Mouse (Mus musculus) MEL (cell line): ENCODE results near the gene Trpm8. TPM values are rescaled to one million over a fixed set of nuclear protein-coding genes. Genes with fewer than 3 reads are reported as not detected.

Source experiments
- DNase-seq: peaks from one replicate; pipeline ENCODE4 v3.0.0; 2011; ENCODE audit warnings: low read depth, low spot score
- H3K27ac ChIP-seq: 2 replicates; pipeline ENCODE4 v1.5.1; 2012; ENCODE audit warnings: low read depth, mild to moderate bottlenecking, control low read depth, low read length, moderate library complexity; ENCODE audit not compliant: control insufficient read depth
- H3K27me3 ChIP-seq, 2 experiments: fragments of 150-350 bp in 1 of 2; sonication (generic) in 1 of 2; 2 replicates each; pipeline ENCODE4 v1.6.1; 2012; ENCODE audit warnings: low read length in 2 of 2, mild to moderate bottlenecking in 2 of 2, improper control_type of control experiment in 1 of 2, moderate library complexity in 1 of 2; ENCODE audit not compliant: insufficient read depth in 2 of 2, control insufficient read depth in 1 of 2
- H3K36me3 ChIP-seq, 2 experiments: 2 replicates each; pipeline ENCODE4 v1.6.1; 2012 to 2014; ENCODE audit warnings: low read length in 2 of 2, improper control_type of control experiment in 1 of 2, inconsistent platforms in 1 of 2, mild to moderate bottlenecking in 1 of 2; ENCODE audit not compliant: insufficient read depth in 2 of 2, control insufficient read depth in 1 of 2
- H3K4me1 ChIP-seq, 2 experiments: fragments of 150-350 bp in 1 of 2; sonication (generic) in 1 of 2; 2 replicates each; pipeline ENCODE4 v1.6.1; 2012; ENCODE audit warnings: low read length in 2 of 2, improper control_type of control experiment in 1 of 2, mild to moderate bottlenecking in 1 of 2; ENCODE audit not compliant: insufficient read depth in 2 of 2, control insufficient read depth in 1 of 2
- H3K4me3 ChIP-seq, 2 experiments: fragments of 150-350 bp in 1 of 2; sonication (generic) in 1 of 2; 2 replicates each; pipeline ENCODE4 v1.5.1; 2012; ENCODE audit warnings: low read depth in 2 of 2, low read length in 2 of 2, mild to moderate bottlenecking in 2 of 2, moderate library complexity in 2 of 2, control low read depth in 1 of 2, improper control_type of control experiment in 1 of 2; ENCODE audit not compliant: control insufficient read depth in 1 of 2, insufficient read depth in 1 of 2
- H3K79me2 ChIP-seq: 2 replicates; pipeline ENCODE4 v1.6.1; 2012; ENCODE audit warnings: mild to moderate bottlenecking, low read length, moderate library complexity; ENCODE audit not compliant: control insufficient read depth, poor library complexity, insufficient read depth
- H3K9ac ChIP-seq: 2 replicates; pipeline ENCODE4 v1.6.1; 2012; ENCODE audit warnings: low read depth, mild to moderate bottlenecking, control low read depth, low read length, moderate library complexity; ENCODE audit not compliant: control insufficient read depth, poor library complexity, severe bottlenecking
- H3K9me3 ChIP-seq: fragments of 150-350 bp; sonication (generic); replicated peaks from 2 replicates; pipeline ENCODE4 v1.6.1; 2012; ENCODE audit warnings: mild to moderate bottlenecking, low read length, improper control_type of control experiment, moderate library complexity; ENCODE audit not compliant: insufficient read depth
- CHD2 ChIP-seq: IDR thresholded peaks from 2 replicates; pipeline ENCODE4 v1.6.1; 2011; ENCODE audit warnings: low read length, improper control_type of control experiment
- CTCF ChIP-seq, 3 experiments: IDR thresholded peaks in 2 of 3; conservative IDR thresholded peaks in 1 of 3; 2 replicates each; pipeline ENCODE4 v1.5.1; 2011 to 2012; ENCODE audit warnings: low read length in 3 of 3, low read depth in 2 of 3, mild to moderate bottlenecking in 2 of 3, improper control_type of control experiment in 1 of 3, inconsistent platforms in 1 of 3, mixed read lengths in 1 of 3, moderate library complexity in 1 of 3; ENCODE audit not compliant: control insufficient read depth in 1 of 3, insufficient read depth in 1 of 3, poor library complexity in 1 of 3, severe bottlenecking in 1 of 3
- E2F4 ChIP-seq: IDR thresholded peaks from 2 replicates; pipeline ENCODE4 v1.6.1; 2011; ENCODE audit warnings: low read depth, low read length, improper control_type of control experiment, borderline replicate concordance
- ETS1 ChIP-seq: IDR thresholded peaks from 2 replicates; pipeline ENCODE4 v1.6.1; 2012; ENCODE audit warnings: low read depth, mild to moderate bottlenecking, inconsistent platforms, low read length, improper control_type of control experiment, moderate library complexity
- GABPA ChIP-seq: IDR thresholded peaks from 2 replicates; pipeline ENCODE4 v1.6.1; 2012; ENCODE audit warnings: low read depth, mild to moderate bottlenecking, inconsistent platforms, low read length, improper control_type of control experiment, moderate library complexity
- JUND ChIP-seq: IDR thresholded peaks from 2 replicates; pipeline ENCODE4 v1.6.1; 2011; ENCODE audit warnings: low read depth, mild to moderate bottlenecking, improper control_type of control experiment, low read length
- MAZ ChIP-seq: IDR thresholded peaks from 2 replicates; pipeline ENCODE4 v1.6.1; 2012; ENCODE audit warnings: low read depth, mild to moderate bottlenecking, inconsistent platforms, low read length, improper control_type of control experiment
- MEF2A ChIP-seq: IDR thresholded peaks from 2 replicates; pipeline ENCODE4 v1.6.1; 2014; ENCODE audit warnings: low read depth, mild to moderate bottlenecking, inconsistent platforms, low read length, improper control_type of control experiment; ENCODE audit not compliant: poor library complexity, insufficient replicate concordance, severe bottlenecking; ENCODE audit errors: extremely low read depth
- MYB ChIP-seq: IDR thresholded peaks from 2 replicates; pipeline ENCODE4 v1.6.1; 2011; ENCODE audit warnings: mild to moderate bottlenecking, low read depth, low read length, improper control_type of control experiment
- MYC ChIP-seq: IDR thresholded peaks from 2 replicates; pipeline ENCODE4 v1.6.1; 2011; ENCODE audit warnings: low read depth, mild to moderate bottlenecking, low read length, improper control_type of control experiment, moderate library complexity
- NRF1 ChIP-seq: IDR thresholded peaks from 2 replicates; pipeline ENCODE4 v1.6.1; 2014; ENCODE audit warnings: low read depth, mild to moderate bottlenecking, inconsistent platforms, low read length, improper control_type of control experiment, moderate library complexity; ENCODE audit not compliant: poor library complexity, insufficient read depth, severe bottlenecking
- POLR2A ChIP-seq, 2 experiments: IDR thresholded peaks; 2 replicates each; pipeline ENCODE4 v1.6.1; 2011 to 2012; ENCODE audit warnings: low read length in 2 of 2, mild to moderate bottlenecking in 2 of 2, control low read depth in 1 of 2, improper control_type of control experiment in 1 of 2, low read depth in 1 of 2, moderate library complexity in 1 of 2; ENCODE audit not compliant: control insufficient read depth in 1 of 2, insufficient read depth in 1 of 2, poor library complexity in 1 of 2
- RCOR1 ChIP-seq: IDR thresholded peaks from 2 replicates; pipeline ENCODE4 v1.6.1; 2012; ENCODE audit warnings: low read depth, mild to moderate bottlenecking, inconsistent platforms, low read length, improper control_type of control experiment
- SIN3A ChIP-seq: IDR thresholded peaks from 2 replicates; pipeline ENCODE4 v1.6.1; 2012; ENCODE audit warnings: low read length, improper control_type of control experiment, inconsistent platforms
- SMC3 ChIP-seq: IDR thresholded peaks from 2 replicates; pipeline ENCODE4 v1.6.1; 2011; ENCODE audit warnings: low read depth, low read length, improper control_type of control experiment
- TBP ChIP-seq: IDR thresholded peaks from 2 replicates; pipeline ENCODE4 v1.8.0; 2011; ENCODE audit warnings: low read depth, low read length, improper control_type of control experiment
- TCF12 ChIP-seq: IDR thresholded peaks from 2 replicates; pipeline ENCODE4 v1.6.1; 2014; ENCODE audit warnings: low read depth, mild to moderate bottlenecking, inconsistent platforms, low read length, improper control_type of control experiment, moderate library complexity
- USF2 ChIP-seq, 2 experiments: IDR thresholded peaks; 2 replicates each; pipeline ENCODE4 v1.6.1; 2011 to 2012; ENCODE audit warnings: improper control_type of control experiment in 2 of 2, low read length in 2 of 2, borderline replicate concordance in 1 of 2, inconsistent platforms in 1 of 2, low read depth in 1 of 2, mild to moderate bottlenecking in 1 of 2; ENCODE audit not compliant: insufficient read depth in 1 of 2
- ZMIZ1 ChIP-seq: IDR thresholded peaks from 2 replicates; pipeline ENCODE4 v1.6.1; 2012; ENCODE audit warnings: low read depth, mild to moderate bottlenecking, inconsistent platforms, low read length, improper control_type of control experiment, moderate library complexity
- polyA plus RNA-seq, 2 experiments: library from polyadenylated mRNA; stranded (reverse) in 1 of 2; unstranded in 1 of 2; fragments of >175 nt in 1 of 2; fragments of >200 nt in 1 of 2; gene quantifications; 2 replicates each; pipeline versions ENCODE4 v1.2.1 to v1.2.4; 2012; ENCODE audit warnings: low replicate concordance in 2 of 2, low read depth in 1 of 2; ENCODE audit not compliant: insufficient read length in 2 of 2, insufficient read depth in 1 of 2, missing spikeins in 1 of 2
- total RNA-seq: library from RNA; depleted of rRNA; stranded (reverse); fragments of 300-350 nt; gene quantifications from 2 replicates; pipeline ENCODE4 v1.2.3, GENCODE M21; 2012

Trpm8 gene
- total and polyA plus RNA-seq, 3 experiments, result not detected

- TF ChIP-seq ZMIZ1 (no peak), GABPA (no peak), TCF12 (no peak), JUND (no peak), MYC (no peak), CTCF (IDR thresholded peaks at IDR 0.05 in 2 of 3, conservative IDR thresholded peaks at IDR 0.05 in 1 of 3; ENCODE audit: control insufficient read depth in 1 of 3, insufficient read depth in 1 of 3, low read depth in 2 of 3, low read length in 3 of 3, poor library complexity in 1 of 3, severe bottlenecking in 1 of 3) (no peak), MEF2A (no peak), USF2 (IDR thresholded peaks at IDR 0.05; ENCODE audit: borderline replicate concordance in 1 of 2, insufficient read depth in 1 of 2, low read depth in 1 of 2, low read length in 2 of 2) (no peak), POLR2A (IDR thresholded peaks at IDR 0.05; ENCODE audit: control insufficient read depth in 1 of 2, insufficient read depth in 1 of 2, low read depth in 1 of 2, low read length in 2 of 2, poor library complexity in 1 of 2) (no peak), TBP (no peak), MYB (no peak), ETS1 (no peak), MAZ (no peak), SIN3A (no peak), CHD2 (no peak), E2F4 (no peak)
- no peak overlapping the region for H3K27ac ChIP-seq
- H3K79me2 ChIP-seq, result no peaks in the 10 kb centered on the region
- H3K36me3 ChIP-seq, result no peaks in the 10 kb centered on the region
- no peaks in the 10 kb centered on the region for H3K27me3 ChIP-seq
- no peak for DNase-seq
- H3K4me3 ChIP-seq, result no peak overlapping the region
- no peaks in the 10 kb centered on the region for H3K4me1 ChIP-seq
- H3K9ac ChIP-seq, result no peak overlapping the region
- H3K9me3 ChIP-seq, result no peaks in the 10 kb centered on the region
Observed at GRCm38 (mm10) chr1:88355681-88356080, 78.2 kb downstream of the Trpm8 start.

GRCm38 (mm10) chr1:88356616-88357015 lies 79.2 kb downstream of the Trpm8 start:
- no peaks in the 10 kb centered on the region for H3K4me1 ChIP-seq
- no peak overlapping the region for H3K4me3 ChIP-seq
- no peak overlapping the region for H3K9ac ChIP-seq
- H3K27ac ChIP-seq, result no peak overlapping the region
- H3K27me3 ChIP-seq, result no peaks in the 10 kb centered on the region
- TF ChIP-seq SMC3 (no peak), NRF1 (no peak), RCOR1 (no peak), SIN3A (no peak)
- TF ChIP-seq, all 39 proteins: peak for 0
- no peaks in the 10 kb centered on the region for H3K36me3 ChIP-seq
- H3K79me2 ChIP-seq, result no peaks in the 10 kb centered on the region
- DNase-seq, result no peak
- no peaks in the 10 kb centered on the region for H3K9me3 ChIP-seq
